Comparison of ENCODE assay signal across 23 mouse cellular contexts in the genomic region with DNA sequence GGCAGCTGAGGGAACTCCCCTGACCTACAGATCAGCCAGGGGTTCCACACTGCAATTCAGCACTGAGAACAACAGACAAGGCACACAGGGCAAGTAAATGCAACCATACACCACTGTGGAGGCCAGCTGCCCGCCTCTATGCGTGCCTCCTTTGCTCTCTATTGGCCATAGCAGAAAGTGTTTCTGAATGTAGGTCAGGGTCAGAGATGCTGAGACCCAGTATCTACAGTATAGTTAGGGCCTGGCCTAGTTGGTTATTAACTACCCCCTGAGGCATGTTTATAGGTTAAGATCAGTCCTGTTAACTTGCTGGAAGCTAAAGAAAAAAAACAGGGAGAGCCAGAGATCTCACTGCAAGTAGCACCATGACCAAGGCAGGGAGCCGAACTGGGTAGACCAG. TPM values are rescaled to one million over a fixed set of nuclear protein-coding genes. Genes with fewer than 3 reads are reported as not detected.
DNase-seq lines count a peak whose midpoint lies in the region; ATAC-seq and TF ChIP-seq lines count a peak whose summit lies in the region.
"Had no signal": no experiment of that assay in that cellular context is flagged by ENCODE, and none has a peak within 500 bp of the region (broad histone marks: within the 10 kb centered on the region; RNA-seq: fewer than 3 reads in every experiment).

No protein-coding gene starts in this region.

- no peaks in the 10 kb centered on the region for H3K27me3 ChIP-seq in kidney, embryonic 15.5 days
- H3K27me3 ChIP-seq in midbrain, embryonic 11.5 days (ENCODE audit: control insufficient read depth, insufficient read depth, low read length) = no peaks in the 10 kb centered on the region
- no peaks in the 10 kb centered on the region for H3K27me3 ChIP-seq in midbrain, embryonic 16.5 days (ENCODE audit: control insufficient read depth, insufficient read depth, low read depth, low read length)
- no peaks in the 10 kb centered on the region for H3K27me3 ChIP-seq in liver, embryonic 14.5 days (ENCODE audit: control insufficient read depth, insufficient read depth, low read length)
- H3K27me3 ChIP-seq in stomach, postnatal 0 days (ENCODE audit: control insufficient read depth, insufficient read depth, low read length) = no peaks in the 10 kb centered on the region
- H3K27me3 ChIP-seq: embryonic facial prominence, embryonic 12.5 days; hindbrain, embryonic 12.5 days; midbrain, embryonic 15.5 days; neural tube, embryonic 15.5 days had no signal

- no peak overlapping the region for H3K9ac ChIP-seq in kidney, embryonic 15.5 days
- H3K9ac ChIP-seq in midbrain, embryonic 11.5 days (ENCODE audit: low read length) = no peak overlapping the region
- H3K9ac ChIP-seq in midbrain, embryonic 16.5 days (ENCODE audit: low read depth, low read length) = no peak overlapping the region
- H3K9ac ChIP-seq in liver, embryonic 14.5 days (replicated peaks) = no peak overlapping the region
- no peak overlapping the region for H3K9ac ChIP-seq in stomach, postnatal 0 days (ENCODE audit: low read length)
- H3K9ac ChIP-seq: embryonic facial prominence, embryonic 12.5 days; hindbrain, embryonic 12.5 days; midbrain, embryonic 15.5 days; neural tube, embryonic 15.5 days had no signal

- H3K36me3 ChIP-seq in kidney, embryonic 15.5 days = no peaks in the 10 kb centered on the region
- H3K36me3 ChIP-seq in midbrain, embryonic 11.5 days (ENCODE audit: control insufficient read depth, insufficient read depth, low read length) = no peaks in the 10 kb centered on the region
- no peaks in the 10 kb centered on the region for H3K36me3 ChIP-seq in midbrain, embryonic 16.5 days (ENCODE audit: control insufficient read depth, insufficient read depth, low read length)
- no peaks in the 10 kb centered on the region for H3K36me3 ChIP-seq in liver, embryonic 14.5 days (replicated peaks; ENCODE audit: control insufficient read depth, insufficient read depth, low read depth)
- no peaks in the 10 kb centered on the region for H3K36me3 ChIP-seq in stomach, postnatal 0 days (ENCODE audit: control insufficient read depth, insufficient read depth, low read length)
- H3K36me3 ChIP-seq: embryonic facial prominence, embryonic 12.5 days; hindbrain, embryonic 12.5 days; midbrain, embryonic 15.5 days; neural tube, embryonic 15.5 days had no signal

- DNase-seq in kidney, adult 11 months = no peak
- peak; percentile 31 for DNase-seq in midbrain, embryonic 11.5 days (ENCODE audit: low spot score, missing footprints)
- peak in 2 of 3 experiments; percentile 9 to 22 for DNase-seq in liver, embryonic 14.5 days (ENCODE audit: low read depth in 3 of 3, low spot score in 3 of 3)
- DNase-seq in stomach, postnatal 0 days (ENCODE audit: low spot score) = no peak
- DNase-seq in layer of hippocampus, adult 9-11 months = no peak
- no peak for DNase-seq in frontal cortex, postnatal 10 days (ENCODE audit: low spot score in 2 of 2)
- DNase-seq: cerebellum, adult 9-11 months; gastrocnemius, postnatal 36 days; left cerebral cortex, postnatal 4 days; lung, adult 18-20 months; lung, postnatal 14 days; right cerebral cortex, postnatal 4 days; thymus, postnatal 4 days had no signal

- no peaks in the 10 kb centered on the region for H3K9me3 ChIP-seq in kidney, embryonic 15.5 days (replicated peaks)
- H3K9me3 ChIP-seq in midbrain, embryonic 11.5 days (ENCODE audit: control insufficient read depth, low read length) = no peaks in the 10 kb centered on the region
- H3K9me3 ChIP-seq in midbrain, embryonic 16.5 days (replicated peaks; ENCODE audit: control insufficient read depth, low read length, poor library complexity, severe bottlenecking) = no peaks in the 10 kb centered on the region
- no peaks in the 10 kb centered on the region for H3K9me3 ChIP-seq in liver, embryonic 14.5 days (ENCODE audit: control insufficient read depth, low read length)
- no peaks in the 10 kb centered on the region for H3K9me3 ChIP-seq in stomach, postnatal 0 days (ENCODE audit: control insufficient read depth, low read length)
- H3K9me3 ChIP-seq: embryonic facial prominence, embryonic 12.5 days; hindbrain, embryonic 12.5 days; midbrain, embryonic 15.5 days; neural tube, embryonic 15.5 days had no signal

- 0 out of 2 replicates have a peak, but pooled peaks cover 3% of the 10 kb centered on the region for H3K4me1 ChIP-seq in kidney, embryonic 15.5 days
- H3K4me1 ChIP-seq in midbrain, embryonic 11.5 days (ENCODE audit: control insufficient read depth, insufficient read depth, low read length) = no peaks in the 10 kb centered on the region
- no peaks in the 10 kb centered on the region for H3K4me1 ChIP-seq in midbrain, embryonic 16.5 days (ENCODE audit: control insufficient read depth, insufficient read depth, low read length)
- H3K4me1 ChIP-seq in liver, embryonic 14.5 days (replicated peaks; ENCODE audit: control insufficient read depth in 2 of 2, insufficient read depth in 2 of 2, low read length in 1 of 2) = peaks cover 5 to 18% of the 10 kb centered on the region in 2 experiments
- peaks cover 6% of the 10 kb centered on the region; the same call in 1 of the 2 replicates for H3K4me1 ChIP-seq in stomach, postnatal 0 days (replicated peaks; ENCODE audit: control insufficient read depth, insufficient read depth)
- H3K4me1 ChIP-seq: embryonic facial prominence, embryonic 12.5 days; hindbrain, embryonic 12.5 days; midbrain, embryonic 15.5 days; neural tube, embryonic 15.5 days had no signal

- ATAC-seq in kidney, embryonic 15.5 days (replicated peaks; ENCODE audit: low FRiP score) = 0 out of 2 replicates have a peak, but pooled peaks have one; percentile 55
- ATAC-seq in midbrain, embryonic 11.5 days (ENCODE audit: low FRiP score) = no peak
- ATAC-seq in midbrain, embryonic 16.5 days = no peak
- ATAC-seq in liver, embryonic 14.5 days (ENCODE audit: insufficient read depth) = peak; percentile 52
- 0 out of 2 replicates have a peak, but pooled peaks have one; percentile 8 for ATAC-seq in stomach, postnatal 0 days (ENCODE audit: low FRiP score, low TSS enrichment)
- ATAC-seq: forebrain, embryonic 14.5 days; midbrain, embryonic 15.5 days had no signal

- no peak for TF ChIP-seq EP300 in liver, embryonic 14.5 days (IDR thresholded peaks at IDR 0.05; ENCODE audit: low read depth)
- no peak for TF ChIP-seq EP300 in stomach, postnatal 0 days (optimal IDR thresholded peaks at IDR 0.05)

- WGBS in kidney, embryonic 15.5 days = 60% methylated on average over 3 of the region's 3 CpGs
- WGBS in midbrain, embryonic 11.5 days = 77% methylated on average over 3 of the region's 3 CpGs
- 75% methylated on average over 3 of the region's 3 CpGs for WGBS in midbrain, embryonic 16.5 days
- WGBS in liver, embryonic 14.5 days (ENCODE audit: insufficient replicate concordance) = 64% methylated on average over 3 of the region's 3 CpGs
- 63% methylated on average over 3 of the region's 3 CpGs for whole genome bisulfite sequencing in stomach, postnatal 0 days

- no peak for TF ChIP-seq CTCF in liver, embryonic 14.5 days (IDR thresholded peaks at IDR 0.05; ENCODE audit: low read depth)
- no peak for TF ChIP-seq CTCF in stomach, postnatal 0 days (IDR thresholded peaks at IDR 0.05; ENCODE audit: low read depth)

- H3K4me3 ChIP-seq in kidney, embryonic 15.5 days (replicated peaks) = no peak overlapping the region
- H3K4me3 ChIP-seq in midbrain, embryonic 11.5 days (ENCODE audit: low read depth, low read length) = no peak overlapping the region
- no peak overlapping the region for H3K4me3 ChIP-seq in midbrain, embryonic 16.5 days (ENCODE audit: low read depth, low read length)
- no peak overlapping the region for H3K4me3 ChIP-seq in liver, embryonic 14.5 days (ENCODE audit: insufficient read depth in 1 of 2, low read depth in 2 of 2, low read length in 2 of 2)
- no peak overlapping the region for H3K4me3 ChIP-seq in stomach, postnatal 0 days (ENCODE audit: low read depth, low read length)
- H3K4me3 ChIP-seq: embryonic facial prominence, embryonic 12.5 days; erythroblast, embryonic 14.5 days; hindbrain, embryonic 12.5 days; layer of hippocampus, adult 2 months; megakaryocyte, embryonic 14.5 days; midbrain, embryonic 15.5 days; neural tube, embryonic 15.5 days had no signal

- 0 out of 2 replicates have a peak overlapping the region, but pooled peaks have one; percentile 27 for H3K27ac ChIP-seq in kidney, embryonic 15.5 days
- H3K27ac ChIP-seq in midbrain, embryonic 11.5 days (ENCODE audit: low read depth, low read length) = no peak overlapping the region
- H3K27ac ChIP-seq in midbrain, embryonic 16.5 days (ENCODE audit: low read length) = no peak overlapping the region
- H3K27ac ChIP-seq in liver, embryonic 14.5 days = no peak overlapping the region
- H3K27ac ChIP-seq in stomach, postnatal 0 days (replicated peaks) = no peak overlapping the region
- H3K27ac ChIP-seq: embryonic facial prominence, embryonic 12.5 days; hindbrain, embryonic 12.5 days; layer of hippocampus, adult 2 months; midbrain, embryonic 15.5 days; neural tube, embryonic 15.5 days had no signal

- H3K4me2 ChIP-seq in kidney, embryonic 15.5 days = no peak overlapping the region
- no peak overlapping the region for H3K4me2 ChIP-seq in midbrain, embryonic 11.5 days
- no peak overlapping the region for H3K4me2 ChIP-seq in midbrain, embryonic 16.5 days (ENCODE audit: low read length)
- H3K4me2 ChIP-seq in liver, embryonic 14.5 days (ENCODE audit: low read depth) = no peak overlapping the region
- H3K4me2 ChIP-seq in stomach, postnatal 0 days (replicated peaks; ENCODE audit: low read depth) = no peak overlapping the region
- H3K4me2 ChIP-seq: embryonic facial prominence, embryonic 12.5 days; hindbrain, embryonic 12.5 days; midbrain, embryonic 15.5 days; neural tube, embryonic 15.5 days had no signal

RNA-seq across cellular contexts. Expression of a gene that starts 16.7 kb away (rescaled TPM):
- 18.4 and 18.6 TPM in 2 replicates for polyA plus RNA-seq in kidney, embryonic 15.5 days (2015; fragmentation: Nextera tagmentation; extraction: Ambion mirVana)
- polyA plus RNA-seq in midbrain, embryonic 11.5 days (2014; fragmentation: Nextera tagmentation; extraction: Ambion mirVana) = 0.93 and 1.8 TPM in 2 replicates
- polyA plus RNA-seq in midbrain, embryonic 16.5 days (2015; fragmentation: Nextera tagmentation; extraction: Ambion mirVana) = 2.7 and 3.2 TPM in 2 replicates
- 3.8 and 4.1 TPM in 2 replicates for polyA plus RNA-seq in liver, embryonic 14.5 days (2012; rRNA removed)
- polyA plus RNA-seq in liver, embryonic 14.5 days (2014; fragmentation: Nextera tagmentation; extraction: Ambion mirVana) = 14.3 and 16.2 TPM in 2 replicates
- 25.6 and 29.8 TPM in 2 replicates for polyA plus RNA-seq in stomach, postnatal 0 days (2015; fragmentation: Nextera tagmentation; extraction: Ambion mirVana)

Comparison
In these comparisons a context has a peak if more than half of its experiments do, and no peak if none do; other contexts are left out.
1. ATAC-seq: peak in kidney, embryonic 15.5 days (single experiment), liver, embryonic 14.5 days (single experiment) and stomach, postnatal 0 days (single experiment); none in midbrain, embryonic 11.5 days (single experiment) and midbrain, embryonic 16.5 days (single experiment).
2. DNase-seq: peak in midbrain, embryonic 11.5 days (single experiment) and liver, embryonic 14.5 days (2 of 3); none in kidney, adult 11 months (single experiment), stomach, postnatal 0 days (single experiment), layer of hippocampus, adult 9-11 months (single experiment) and frontal cortex, postnatal 10 days (0 of 2).